Mouse (Mus musculus) small intestine, adult 2 months (tissue): ENCODE measurements around the gene Acp7.

Experiments used
- CTCF ChIP-seq: fragments of 200-500 bp; IDR thresholded peaks from 2 replicates; pipeline ENCODE4 v1.5.1; 2012; ENCODE audit warnings: low read depth, mild to moderate bottlenecking, control low read depth, inconsistent platforms, low read length, moderate library complexity, mixed read lengths; ENCODE audit not compliant: insufficient replicate concordance, insufficient read length; ENCODE audit errors: extremely low read depth
- POLR2A ChIP-seq: fragments of 200-500 bp; IDR thresholded peaks from 2 replicates; pipeline ENCODE4 v1.6.1; 2012; ENCODE audit warnings: low read depth, mild to moderate bottlenecking, control low read depth, inconsistent platforms, low read length, moderate library complexity

DNA sequence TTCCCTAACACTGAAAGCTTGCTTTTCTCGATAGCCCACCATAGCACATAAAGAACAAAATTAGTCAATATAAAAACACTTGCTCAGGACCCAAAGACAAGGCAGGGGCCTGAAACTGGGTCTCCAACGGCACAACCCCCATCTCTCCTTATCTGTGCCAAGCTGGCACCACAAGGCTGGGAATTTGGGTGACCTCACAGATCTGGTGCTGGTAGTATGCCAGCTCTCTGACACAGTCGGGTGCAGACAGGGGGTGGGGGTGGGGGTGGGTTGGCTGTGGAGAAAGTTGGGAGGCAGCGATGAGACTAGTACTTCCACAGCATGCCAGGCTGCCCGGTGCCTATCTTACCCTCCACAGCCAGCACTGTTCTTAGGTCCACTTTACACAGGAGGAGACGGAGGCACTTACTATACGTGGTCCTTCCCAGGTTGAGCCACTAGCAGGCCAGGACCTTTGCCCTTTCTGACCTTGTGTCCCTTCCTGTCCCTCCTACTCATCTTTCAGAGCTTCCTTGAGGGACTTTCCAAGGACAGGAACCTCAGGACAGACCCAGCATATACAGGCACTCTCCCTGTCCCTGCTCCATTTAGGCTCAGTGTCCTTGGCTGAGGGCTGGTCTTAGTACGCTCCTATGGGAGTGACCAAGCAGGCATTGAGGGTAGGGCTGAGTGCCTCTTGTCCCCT is 35.2 kb downstream of the Acp7 start:
- TF ChIP-seq POLR2A = no peak
- no peak for TF ChIP-seq CTCF
